Mouse (Mus musculus): ENCODE data around the gene Rgs8.

DNA sequence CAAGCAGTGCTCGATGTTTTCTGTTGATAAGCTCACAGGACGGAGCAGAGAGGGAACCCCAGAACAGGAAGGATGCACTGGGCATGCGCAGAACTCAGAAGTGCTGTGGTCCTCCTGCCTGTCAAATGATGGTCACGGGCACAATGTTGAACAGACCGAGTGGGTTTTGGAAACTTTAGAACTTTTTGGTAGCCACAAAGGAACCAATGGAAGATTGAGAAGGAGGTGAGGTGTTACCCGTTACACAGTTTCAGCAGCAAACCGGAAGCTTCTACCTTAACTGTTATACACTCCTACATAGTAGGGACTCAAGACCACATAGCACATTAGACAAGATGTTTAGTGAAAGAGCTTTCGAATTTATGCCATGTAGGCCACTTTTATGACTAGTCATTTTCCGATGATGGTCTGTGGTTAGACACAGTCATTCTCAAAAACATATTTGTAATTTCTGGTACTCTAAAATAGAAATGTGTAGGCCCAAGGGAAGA is 35.4 kb upstream of the Rgs8 start:
- TF ChIP-seq CTCF (IDR thresholded peaks at IDR 0.05; ENCODE audit: low read depth), result no peak
- no peak for TF ChIP-seq EP300 (IDR thresholded peaks at IDR 0.05; ENCODE audit: low read depth)

Data from liver, embryonic 14.5 days (tissue).